Mouse (Mus musculus) ES-E14 (cell line): Measurements from ENCODE around the gene Gm15737. TPM values are rescaled to one million over a fixed set of nuclear protein-coding genes. Genes with fewer than 3 reads are reported as not detected.

Source experiments
- DNase-seq: peaks from one replicate; pipeline ENCODE4 v3.0.0-alpha.2; 2013; ENCODE audit warnings: low read depth, low spot score
- H3K27ac ChIP-seq: 2 replicates; pipeline ENCODE4 v1.5.1; 2012; ENCODE audit warnings: low read depth, mild to moderate bottlenecking, low read length, moderate library complexity, mixed read lengths; ENCODE audit not compliant: poor library complexity, insufficient read depth, severe bottlenecking
- H3K36me3 ChIP-seq: 2 replicates; pipeline ENCODE4 v1.6.1; 2012; ENCODE audit warnings: mild to moderate bottlenecking, low read length, moderate library complexity, mixed read lengths; ENCODE audit not compliant: control insufficient read depth, poor library complexity, insufficient read depth, severe bottlenecking
- H3K4me1 ChIP-seq, 2 experiments: fragments of 150-350 bp in 1 of 2; sonication (generic) in 1 of 2; 2 replicates each; pipeline ENCODE4 v1.6.1; 2012; ENCODE audit warnings: low read length in 2 of 2, mild to moderate bottlenecking in 1 of 2, mixed read lengths in 1 of 2; ENCODE audit not compliant: control insufficient read depth in 2 of 2, insufficient read depth in 2 of 2, poor library complexity in 1 of 2
- H3K4me3 ChIP-seq, 2 experiments: fragments of 150-350 bp in 1 of 2; sonication (generic) in 1 of 2; 2 replicates each; pipeline ENCODE4 v1.5.1; 2012; ENCODE audit warnings: low read length in 2 of 2, low read depth in 1 of 2, mild to moderate bottlenecking in 1 of 2, mixed read lengths in 1 of 2; ENCODE audit not compliant: insufficient read depth in 1 of 2, poor library complexity in 1 of 2, severe bottlenecking in 1 of 2
- H3K9ac ChIP-seq: 2 replicates; pipeline ENCODE4 v1.6.1; 2012; ENCODE audit warnings: low read depth, mild to moderate bottlenecking, low read length, mixed read lengths; ENCODE audit not compliant: poor library complexity, insufficient read depth, severe bottlenecking
- H3K9me3 ChIP-seq: fragments of 150-350 bp; sonication (generic); 2 replicates; pipeline ENCODE4 v1.6.1; 2012; ENCODE audit warnings: low read depth, mild to moderate bottlenecking, low read length; ENCODE audit not compliant: control insufficient read depth, insufficient read depth
- CHD2 ChIP-seq: IDR thresholded peaks from 2 replicates; pipeline ENCODE4 v1.6.1; 2014; ENCODE audit warnings: mild to moderate bottlenecking, low read depth, low read length, inconsistent platforms
- HCFC1 ChIP-seq: IDR thresholded peaks from 2 replicates; pipeline ENCODE4 v1.6.1; 2012; ENCODE audit warnings: low read length, inconsistent platforms, borderline replicate concordance; ENCODE audit not compliant: insufficient read depth
- MAFK ChIP-seq: IDR thresholded peaks from 2 replicates; pipeline ENCODE4 v1.6.1; 2014; ENCODE audit warnings: mild to moderate bottlenecking, low read depth, low read length, inconsistent platforms; ENCODE audit not compliant: insufficient read depth
- ZC3H11A ChIP-seq: IDR thresholded peaks from 2 replicates; pipeline ENCODE4 v1.6.1; 2012; ENCODE audit warnings: low read depth, mild to moderate bottlenecking, inconsistent platforms, low read length, borderline replicate concordance
- ZNF384 ChIP-seq: IDR thresholded peaks from 2 replicates; pipeline ENCODE4 v1.6.1; 2012; ENCODE audit warnings: low read depth, low read length, inconsistent platforms
- in situ Hi-C, 2 experiments: fragments of 600-800 bp; cut with MboI; formaldehyde crosslinking; loops; one replicate each; pipeline ENCODE4 v1.15.1; 2025; ENCODE audit warnings: low sequenced_read_pairs in 2 of 2, inconsistent platforms in 1 of 2; ENCODE audit not compliant: unreplicated experiment in 2 of 2
- total RNA-seq: library from RNA; depleted of rRNA; stranded (reverse); fragments of 300-350 nt; gene quantifications from 2 replicates; pipeline ENCODE4 v1.2.3, GENCODE M21; 2012

The Gm15737 gene
- total RNA-seq, 1 experiment = 0.04 TPM

- TF ChIP-seq ZNF384 (no peak), CHD2 (no peak), HCFC1 (no peak)
- H3K27ac ChIP-seq = no peak overlapping the region
- DNase-seq = no peak
Observed at GRCm38 (mm10) chr6:92862599-92862998, 6.6 kb upstream of the Gm15737 start.

GRCm38 (mm10) chr6:92869582-92870219 lies 544 bp downstream of the Gm15737 start:
- no peak overlapping the region for H3K9ac ChIP-seq
- no peak for TF ChIP-seq HCFC1
- TF ChIP-seq ZC3H11A = no peak
- no peak for TF ChIP-seq ZNF384
- no peak for TF ChIP-seq MAFK
- TF ChIP-seq CHD2 = no peak
- no peak overlapping the region for H3K27ac ChIP-seq
- in situ Hi-C loops = no loop called here
- no peak for DNase-seq
- peak overlapping the region; percentile 31 to 35; a peak in 3 of 4 replicates for H3K4me3 ChIP-seq
- H3K4me1 ChIP-seq = no peaks in the 10 kb centered on the region
- H3K9me3 ChIP-seq = no peaks in the 10 kb centered on the region
- H3K36me3 ChIP-seq = no peaks in the 10 kb centered on the region

More at GRCm38 (mm10) chr6:92862599-92862998, 6.6 kb upstream of the Gm15737 start:
- H3K36me3 ChIP-seq = peaks cover 3% of the 10 kb centered on the region; the same call in 1 of the 2 replicates
- H3K9ac ChIP-seq = no peak overlapping the region
- H3K9me3 ChIP-seq = no peaks in the 10 kb centered on the region
- in situ Hi-C loops = no loop called here
- H3K4me3 ChIP-seq = no peak overlapping the region
- no peaks in the 10 kb centered on the region for H3K4me1 ChIP-seq

GRCm38 (mm10) chr6:92871813-92872212 lies 2.7 kb downstream of the Gm15737 start:
- in situ Hi-C loops = no loop called here
- H3K27ac ChIP-seq = no peak overlapping the region
- no peak overlapping the region for H3K4me3 ChIP-seq
- no peaks in the 10 kb centered on the region for H3K4me1 ChIP-seq
- H3K9me3 ChIP-seq = no peaks in the 10 kb centered on the region
- DNase-seq = no peak
- no peaks in the 10 kb centered on the region for H3K36me3 ChIP-seq
- no peak overlapping the region for H3K9ac ChIP-seq
- TF ChIP-seq HCFC1 (no peak), MAFK (no peak), ZNF384 (no peak), CHD2 (no peak), ZC3H11A (no peak)

- in situ Hi-C loops = no loop called here
- no peaks in the 10 kb centered on the region for H3K9me3 ChIP-seq
- H3K4me3 ChIP-seq = no peak overlapping the region
- H3K4me1 ChIP-seq = no peaks in the 10 kb centered on the region
- TF ChIP-seq ZNF384 (no peak), HCFC1 (no peak), ZC3H11A (no peak), CHD2 (no peak), MAFK (no peak)
- H3K9ac ChIP-seq = no peak overlapping the region
- no peak overlapping the region for H3K27ac ChIP-seq
- no peaks in the 10 kb centered on the region for H3K36me3 ChIP-seq
- no peak for DNase-seq
Observed at GRCm38 (mm10) chr6:92872766-92873165, 3.6 kb downstream of the Gm15737 start.

- Histone ChIP-seq H3K36me3 (no peaks in the 10 kb centered on the region), H3K9me3 (no peaks in the 10 kb centered on the region), H3K4me1 (no peaks in the 10 kb centered on the region), H3K4me3 (no peak overlapping the region), H3K9ac (no peak overlapping the region), H3K27ac (no peak overlapping the region)
- DNase-seq = no peak
- in situ Hi-C loops = no loop called here
- TF ChIP-seq HCFC1 = no peak
- TF ChIP-seq ZNF384 = no peak
- no peak for TF ChIP-seq CHD2
- no peak for TF ChIP-seq ZC3H11A
- TF ChIP-seq MAFK = no peak
Observed at GRCm38 (mm10) chr6:92874854-92875253, 5.7 kb downstream of the Gm15737 start.
